Mouse (Mus musculus): ENCODE measurements around the gene Apcs. TPM values are rescaled to one million over a fixed set of nuclear protein-coding genes. Genes with fewer than 3 reads are reported as not detected.

Apcs gene
- not detected in 2 replicates for polyA plus RNA-seq (2014; fragmentation: Nextera tagmentation; extraction: Ambion mirVana)

DNA sequence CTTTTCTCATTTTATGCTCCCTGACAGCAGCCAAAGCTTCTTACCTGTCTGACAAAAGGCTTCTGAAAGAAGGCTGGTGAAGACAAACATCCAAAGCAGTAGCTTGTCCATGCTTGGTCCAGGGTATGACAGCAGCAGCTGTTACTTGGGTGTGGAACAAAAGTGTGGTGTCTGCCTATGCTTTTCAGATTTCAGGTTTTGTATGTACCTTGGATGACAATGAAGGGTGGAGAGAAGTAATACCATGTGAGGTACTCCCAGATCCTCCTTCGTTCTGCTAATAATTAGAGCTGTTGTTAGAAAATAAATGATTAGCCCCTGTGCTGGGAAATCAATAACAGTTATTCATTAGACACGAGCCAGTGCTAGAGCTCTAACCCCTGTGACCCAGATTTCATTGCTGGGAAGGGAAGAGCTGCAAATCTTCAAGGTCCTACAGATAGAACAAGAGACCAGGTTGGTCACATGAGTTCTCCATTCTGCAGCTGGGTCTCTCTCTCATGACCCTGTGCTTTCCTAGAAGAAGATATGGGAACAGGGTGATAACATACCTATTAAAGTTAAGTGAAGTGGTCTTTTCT is at the start of gene Apcs:
Gene Apcs, minus strand, starts transcription at position 265 of the 581 bp plus-strand sequence.
- no peak within 1 kb of the TSS for H3K27ac ChIP-seq (ENCODE audit: low read depth, low read length)
- H3K9ac ChIP-seq (ENCODE audit: low read length) = no peak within 1 kb of the TSS
- no peaks in the 10 kb centered on the region for H3K27me3 ChIP-seq (ENCODE audit: control insufficient read depth, insufficient read depth, low read length)
- no peaks in the 10 kb centered on the region for H3K36me3 ChIP-seq (ENCODE audit: control insufficient read depth, insufficient read depth, low read length)
- H3K4me3 ChIP-seq (ENCODE audit: low read depth, low read length) = no peak within 1 kb of the TSS
- DNase-seq (ENCODE audit: low spot score) = no peak
- H3K4me1 ChIP-seq (ENCODE audit: control insufficient read depth, insufficient read depth, low read length) = no peaks in the 10 kb centered on the region
- no peak within 1 kb of the TSS for H3K4me2 ChIP-seq (ENCODE audit: low read depth)
- 43% methylated on average over 2 of the region's 2 CpGs for WGBS
- no peak for ATAC-seq (ENCODE audit: insufficient read depth, low FRiP score, low TSS enrichment)
- H3K9me3 ChIP-seq (ENCODE audit: control insufficient read depth, low read length) = no peaks in the 10 kb centered on the region

DNA sequence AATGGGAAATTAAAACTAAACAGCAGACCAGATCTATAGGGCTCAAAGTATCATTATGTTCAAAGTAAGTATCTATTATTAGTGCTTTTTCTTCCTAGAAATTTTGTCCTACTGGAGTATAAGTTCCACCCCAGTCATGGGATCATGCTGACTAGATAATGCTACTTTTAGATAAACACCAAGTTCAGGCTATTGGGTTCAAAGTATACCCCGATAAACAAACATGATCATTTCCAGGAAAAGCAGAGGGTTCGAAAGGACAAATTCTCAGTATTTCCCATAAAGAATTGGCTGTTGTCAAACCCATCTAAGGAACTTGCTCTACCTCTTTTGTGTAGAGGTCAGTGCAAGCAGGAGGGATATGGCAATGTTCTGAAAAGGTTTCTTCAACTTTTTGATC is 37.4 kb upstream of the Apcs start:
- H3K9ac ChIP-seq (ENCODE audit: low read length) = no peak overlapping the region
- H3K4me3 ChIP-seq (ENCODE audit: low read depth, low read length) = no peak overlapping the region
- H3K9me3 ChIP-seq (ENCODE audit: control insufficient read depth, low read length) = no peaks in the 10 kb centered on the region
- DNase-seq (ENCODE audit: low spot score) = no peak
- WGBS = 91% methylated on average over 2 of the region's 2 CpGs
- no peak overlapping the region for H3K27ac ChIP-seq (ENCODE audit: low read depth, low read length)
- no peaks in the 10 kb centered on the region for H3K36me3 ChIP-seq (ENCODE audit: control insufficient read depth, insufficient read depth, low read length)
- no peak overlapping the region for H3K4me2 ChIP-seq (ENCODE audit: low read depth)
- no peaks in the 10 kb centered on the region for H3K4me1 ChIP-seq (ENCODE audit: control insufficient read depth, insufficient read depth, low read length)
- no peak for ATAC-seq (ENCODE audit: insufficient read depth, low FRiP score, low TSS enrichment)
- H3K27me3 ChIP-seq (ENCODE audit: control insufficient read depth, insufficient read depth, low read length) = no peaks in the 10 kb centered on the region

GRCm38 (mm10) chr1:172918450-172918849 is 23.6 kb upstream of the Apcs start:
- no peaks in the 10 kb centered on the region for H3K36me3 ChIP-seq (ENCODE audit: control insufficient read depth, insufficient read depth, low read length)
- ATAC-seq (ENCODE audit: insufficient read depth, low FRiP score, low TSS enrichment) (no peak), DNase-seq (ENCODE audit: low spot score) (no peak)
- H3K4me3 ChIP-seq (ENCODE audit: low read depth, low read length) = no peak overlapping the region
- no peak overlapping the region for H3K4me2 ChIP-seq (ENCODE audit: low read depth)
- WGBS = 90% methylated on average over 2 of the region's 2 CpGs
- no peaks in the 10 kb centered on the region for H3K9me3 ChIP-seq (ENCODE audit: control insufficient read depth, low read length)
- H3K9ac ChIP-seq (ENCODE audit: low read length) = no peak overlapping the region
- H3K4me1 ChIP-seq (ENCODE audit: control insufficient read depth, insufficient read depth, low read length) = no peaks in the 10 kb centered on the region
- no peak overlapping the region for H3K27ac ChIP-seq (ENCODE audit: low read depth, low read length)
- no peaks in the 10 kb centered on the region for H3K27me3 ChIP-seq (ENCODE audit: control insufficient read depth, insufficient read depth, low read length)

GRCm38 (mm10) chr1:172917115-172917514 is 22.3 kb upstream of the Apcs start:
- H3K9ac ChIP-seq (ENCODE audit: low read length) = no peak overlapping the region
- 91% methylated on average over 1 of the region's 1 CpGs for WGBS
- no peaks in the 10 kb centered on the region for H3K27me3 ChIP-seq (ENCODE audit: control insufficient read depth, insufficient read depth, low read length)
- ATAC-seq (ENCODE audit: insufficient read depth, low FRiP score, low TSS enrichment) (no peak), DNase-seq (ENCODE audit: low spot score) (no peak)
- no peaks in the 10 kb centered on the region for H3K4me1 ChIP-seq (ENCODE audit: control insufficient read depth, insufficient read depth, low read length)
- no peaks in the 10 kb centered on the region for H3K36me3 ChIP-seq (ENCODE audit: control insufficient read depth, insufficient read depth, low read length)
- H3K4me3 ChIP-seq (ENCODE audit: low read depth, low read length) = no peak overlapping the region
- H3K4me2 ChIP-seq (ENCODE audit: low read depth) = no peak overlapping the region
- H3K9me3 ChIP-seq (ENCODE audit: control insufficient read depth, low read length) = no peaks in the 10 kb centered on the region
- H3K27ac ChIP-seq (ENCODE audit: low read depth, low read length) = no peak overlapping the region

DNA sequence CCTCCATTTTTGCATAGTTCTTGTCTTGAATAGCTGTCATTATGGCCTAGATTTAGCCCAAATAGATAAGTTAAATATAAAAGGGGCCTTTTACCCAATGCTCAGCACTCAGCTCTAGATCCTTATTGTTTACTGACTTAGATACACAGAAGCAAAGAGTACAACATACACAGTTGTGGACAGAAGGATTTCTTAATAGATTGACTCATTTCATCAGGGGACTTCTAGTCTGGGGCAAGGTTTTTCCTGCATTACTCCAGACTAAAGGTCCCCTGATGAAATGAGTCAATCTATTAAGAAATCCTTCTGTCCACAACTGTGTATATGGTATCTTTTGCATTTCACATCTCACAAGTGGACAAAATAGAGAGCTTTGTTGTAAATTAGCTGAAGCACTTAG is 8.5 kb upstream of the Apcs start:
- no peaks in the 10 kb centered on the region for H3K9me3 ChIP-seq (ENCODE audit: control insufficient read depth, low read length)
- H3K27me3 ChIP-seq (ENCODE audit: control insufficient read depth, insufficient read depth, low read length) = no peaks in the 10 kb centered on the region
- no peaks in the 10 kb centered on the region for H3K36me3 ChIP-seq (ENCODE audit: control insufficient read depth, insufficient read depth, low read length)
- H3K4me1 ChIP-seq (ENCODE audit: control insufficient read depth, insufficient read depth, low read length) = no peaks in the 10 kb centered on the region
- H3K27ac ChIP-seq (ENCODE audit: low read depth, low read length) = no peak overlapping the region
- no peak overlapping the region for H3K4me3 ChIP-seq (ENCODE audit: low read depth, low read length)
- ATAC-seq (ENCODE audit: insufficient read depth, low FRiP score, low TSS enrichment) (no peak), DNase-seq (ENCODE audit: low spot score) (no peak)
- H3K4me2 ChIP-seq (ENCODE audit: low read depth) = no peak overlapping the region
- H3K9ac ChIP-seq (ENCODE audit: low read length) = no peak overlapping the region

DNA sequence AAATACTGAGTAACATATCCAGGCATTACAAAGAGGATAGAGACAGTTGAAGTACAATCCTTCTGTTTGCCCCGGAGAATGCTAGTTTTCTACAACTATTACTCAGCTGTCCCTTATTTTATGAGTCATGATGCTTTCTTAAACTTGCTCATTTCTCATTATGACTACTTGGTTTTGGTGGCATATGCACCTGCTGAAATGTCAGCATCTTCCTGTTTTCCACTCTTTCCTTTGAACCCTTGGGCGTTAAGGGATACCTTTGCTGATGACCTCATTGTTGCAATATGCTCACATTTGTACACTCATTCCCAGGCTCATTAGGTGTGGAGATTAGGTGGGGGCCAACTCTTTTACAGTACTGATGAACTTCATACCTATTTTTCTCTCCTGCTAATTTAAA is 594 bp upstream of the Apcs start:
- Histone ChIP-seq H3K4me1 (ENCODE audit: control insufficient read depth, insufficient read depth, low read length) (no peaks in the 10 kb centered on the region), H3K27me3 (ENCODE audit: control insufficient read depth, insufficient read depth, low read length) (no peaks in the 10 kb centered on the region), H3K4me2 (ENCODE audit: low read depth) (no peak overlapping the region), H3K9ac (ENCODE audit: low read length) (no peak overlapping the region), H3K9me3 (ENCODE audit: control insufficient read depth, low read length) (no peaks in the 10 kb centered on the region), H3K36me3 (ENCODE audit: control insufficient read depth, insufficient read depth, low read length) (no peaks in the 10 kb centered on the region), H3K27ac (ENCODE audit: low read depth, low read length) (no peak overlapping the region), H3K4me3 (ENCODE audit: low read depth, low read length) (no peak overlapping the region)
- 94% methylated on average over 2 of the region's 2 CpGs for WGBS
- ATAC-seq (ENCODE audit: insufficient read depth, low FRiP score, low TSS enrichment) (no peak), DNase-seq (ENCODE audit: low spot score) (no peak)

DNA sequence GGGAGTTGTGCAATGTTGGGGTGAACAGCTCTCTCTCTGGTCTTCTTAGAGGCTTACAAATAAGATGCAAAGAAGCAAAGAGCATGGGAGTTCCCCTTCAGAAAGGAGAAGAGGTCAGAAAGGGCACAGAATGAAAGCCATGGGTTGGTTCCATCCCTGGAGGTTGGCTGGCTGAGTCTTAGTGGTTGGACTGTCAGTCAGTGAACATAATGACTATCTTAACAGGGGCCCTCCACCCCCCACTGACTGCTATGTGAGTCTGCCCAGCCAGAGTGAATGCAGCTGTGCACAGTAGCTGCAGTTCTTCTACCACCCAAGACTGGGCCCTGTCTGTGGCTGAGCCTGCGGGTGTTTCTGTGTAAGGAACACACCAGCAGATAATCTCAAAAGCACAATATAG is 18.2 kb downstream of the Apcs start:
- ATAC-seq (ENCODE audit: insufficient read depth, low FRiP score, low TSS enrichment) (no peak), DNase-seq (ENCODE audit: low spot score) (no peak)
- H3K36me3 ChIP-seq (ENCODE audit: control insufficient read depth, insufficient read depth, low read length) = no peaks in the 10 kb centered on the region
- H3K4me3 ChIP-seq (ENCODE audit: low read depth, low read length) = no peak overlapping the region
- H3K9me3 ChIP-seq (ENCODE audit: control insufficient read depth, low read length) = no peaks in the 10 kb centered on the region
- H3K4me2 ChIP-seq (ENCODE audit: low read depth) = no peak overlapping the region
- H3K9ac ChIP-seq (ENCODE audit: low read length) = no peak overlapping the region
- H3K27me3 ChIP-seq (ENCODE audit: control insufficient read depth, insufficient read depth, low read length) = no peaks in the 10 kb centered on the region
- H3K27ac ChIP-seq (ENCODE audit: low read depth, low read length) = no peak overlapping the region
- 53% methylated on average over 1 of the region's 1 CpGs for WGBS
- H3K4me1 ChIP-seq (ENCODE audit: control insufficient read depth, insufficient read depth, low read length) = no peaks in the 10 kb centered on the region

DNA sequence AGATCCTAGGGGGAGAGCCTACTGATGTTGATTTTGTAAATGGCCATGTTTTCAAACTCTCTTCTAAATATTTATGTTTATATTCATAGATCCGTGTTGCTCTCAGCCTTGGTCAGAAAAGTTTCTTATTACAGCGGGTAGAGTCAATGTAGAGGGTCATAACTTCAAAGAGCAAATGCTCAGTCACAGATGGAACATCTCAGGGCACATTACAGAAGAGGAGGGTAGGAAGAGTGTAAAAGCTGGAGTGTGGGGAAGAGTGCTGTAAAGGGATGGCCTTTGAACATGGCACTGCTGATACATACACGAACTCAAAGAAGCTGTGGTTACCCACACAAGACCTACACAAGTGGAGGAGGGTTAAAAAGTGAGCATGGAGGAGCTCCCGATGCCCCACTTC is 19.6 kb downstream of the Apcs start:
- H3K27me3 ChIP-seq (ENCODE audit: control insufficient read depth, insufficient read depth, low read length) = no peaks in the 10 kb centered on the region
- ATAC-seq (ENCODE audit: insufficient read depth, low FRiP score, low TSS enrichment) (no peak), DNase-seq (ENCODE audit: low spot score) (no peak)
- no peaks in the 10 kb centered on the region for H3K9me3 ChIP-seq (ENCODE audit: control insufficient read depth, low read length)
- H3K4me2 ChIP-seq (ENCODE audit: low read depth) = no peak overlapping the region
- H3K36me3 ChIP-seq (ENCODE audit: control insufficient read depth, insufficient read depth, low read length) = no peaks in the 10 kb centered on the region
- no peak overlapping the region for H3K27ac ChIP-seq (ENCODE audit: low read depth, low read length)
- H3K4me3 ChIP-seq (ENCODE audit: low read depth, low read length) = no peak overlapping the region
- H3K9ac ChIP-seq (ENCODE audit: low read length) = no peak overlapping the region
- 81% methylated on average over 4 of the region's 4 CpGs for WGBS
- no peaks in the 10 kb centered on the region for H3K4me1 ChIP-seq (ENCODE audit: control insufficient read depth, insufficient read depth, low read length)

- H3K4me2 ChIP-seq (ENCODE audit: low read depth) = no peak overlapping the region
- DNase-seq (ENCODE audit: low spot score) = no peak
- WGBS = 89% methylated on average over 2 of the region's 2 CpGs
- H3K9ac ChIP-seq (ENCODE audit: low read length) = no peak overlapping the region
- peak; percentile 37; the same call in 1 of the 2 replicates for ATAC-seq (ENCODE audit: insufficient read depth, low FRiP score, low TSS enrichment)
- no peak overlapping the region for H3K27ac ChIP-seq (ENCODE audit: low read depth, low read length)
- H3K4me1 ChIP-seq (ENCODE audit: control insufficient read depth, insufficient read depth, low read length) = 0 out of 2 replicates have a peak, but pooled peaks cover 2% of the 10 kb centered on the region
- no peaks in the 10 kb centered on the region for H3K36me3 ChIP-seq (ENCODE audit: control insufficient read depth, insufficient read depth, low read length)
- H3K4me3 ChIP-seq (ENCODE audit: low read depth, low read length) = no peak overlapping the region
- no peaks in the 10 kb centered on the region for H3K9me3 ChIP-seq (ENCODE audit: control insufficient read depth, low read length)
- no peaks in the 10 kb centered on the region for H3K27me3 ChIP-seq (ENCODE audit: control insufficient read depth, insufficient read depth, low read length)
Observed at GRCm38 (mm10) chr1:172848171-172848570, 46.7 kb downstream of the Apcs start.
